Mouse (Mus musculus) limb, embryonic 14.5 days (tissue): ENCODE measurements around the gene Wdr74. TPM values are rescaled to one million over a fixed set of nuclear protein-coding genes. Genes with fewer than 3 reads are reported as not detected.

Experiments used
- ATAC-seq: fragments of 200-750 bp; cut with Nextera tagmentation; 2 replicates; pipeline ENCODE4 v1.8.0; 2017; ENCODE audit warnings: low read depth, moderate number of reproducible peaks, moderate TSS enrichment; ENCODE audit not compliant: low FRiP score
- DNase-seq: peaks from one replicate; pipeline ENCODE4 v3.0.0-alpha.2; 2015; ENCODE audit warnings: low spot score
- H3K27ac ChIP-seq: fragments of 300-500 bp; sonication (generic); replicated peaks from 2 replicates; pipeline ENCODE4 v1.5.1; 2014; ENCODE audit warnings: low read depth, mild to moderate bottlenecking, low read length, moderate library complexity, mixed read lengths
- H3K27me3 ChIP-seq: fragments of 300-500 bp; sonication (generic); 2 replicates; pipeline ENCODE4 v1.6.1; 2014; ENCODE audit warnings: low read length, mixed read lengths; ENCODE audit not compliant: control insufficient read depth, insufficient read depth
- H3K36me3 ChIP-seq: fragments of 300-500 bp; sonication (generic); 2 replicates; pipeline ENCODE4 v1.6.1; 2014; ENCODE audit warnings: mild to moderate bottlenecking, low read length, moderate library complexity, mixed read lengths; ENCODE audit not compliant: control insufficient read depth, insufficient read depth
- H3K4me1 ChIP-seq: fragments of 300-500 bp; sonication (generic); 2 replicates; pipeline ENCODE4 v1.6.1; 2014; ENCODE audit warnings: antibody characterized with exemption, low read length, mixed read lengths; ENCODE audit not compliant: control insufficient read depth, insufficient read depth
- H3K4me2 ChIP-seq: fragments of 300-500 bp; sonication (generic); replicated peaks from 2 replicates; pipeline ENCODE4 v1.6.1; 2014; ENCODE audit warnings: low read depth, mild to moderate bottlenecking, low read length, moderate library complexity; ENCODE audit not compliant: severe bottlenecking
- H3K4me3 ChIP-seq: fragments of 300-500 bp; sonication (generic); replicated peaks from 2 replicates; pipeline ENCODE4 v1.5.1; 2014; ENCODE audit warnings: low read length
- H3K9ac ChIP-seq: fragments of 300-500 bp; sonication (generic); 2 replicates; pipeline ENCODE4 v1.6.1; 2014; ENCODE audit warnings: mild to moderate bottlenecking, low read depth, low read length, moderate library complexity; ENCODE audit not compliant: severe bottlenecking
- H3K9me3 ChIP-seq: fragments of 300-500 bp; sonication (generic); 2 replicates; pipeline ENCODE4 v1.6.1; 2016; ENCODE audit warnings: low read length; ENCODE audit not compliant: control insufficient read depth
- POLR2A ChIP-seq: fragments of 200-500 bp; IDR thresholded peaks from 2 replicates; pipeline ENCODE4 v1.8.0; 2012; ENCODE audit warnings: inconsistent platforms, mild to moderate bottlenecking, moderate library complexity, borderline replicate concordance; ENCODE audit not compliant: insufficient read depth, insufficient read length; ENCODE audit errors: extremely low read depth
- WGBS: fragments of 180-500 bp; shearing (Covaris S2); extraction: QIAGEN DNeasy Blood & Tissue Kit; methylation state at CpG from one replicate; pipeline ENCODE4 v1.1.7; 2014; 5-methylcytosine and 5-hydroxymethylcytosine counted together
- polyA plus RNA-seq, 2 experiments: library from polyadenylated mRNA; depleted of rRNA in 1 of 2; stranded (reverse) in 1 of 2; unstranded in 1 of 2; fragments of >200 nt; fragmentation: Nextera tagmentation in 1 of 2; extraction: Ambion mirVana in 1 of 2; gene quantifications; 2 replicates each; pipeline versions ENCODE4 v1.2.1 to v1.2.3; 2012 to 2014

The Wdr74 gene
- polyA plus RNA-seq, 2 experiments, result 66.6 to 87.2 TPM

- H3K4me2 ChIP-seq, result peak overlapping the region; percentile 57
- H3K4me1 ChIP-seq, result peaks cover 6% of the 10 kb centered on the region; the same call in 1 of the 2 replicates
- no peak overlapping the region for H3K9ac ChIP-seq
- no peak overlapping the region for H3K27ac ChIP-seq
- WGBS, result 80% methylated on average over 3 of the region's 3 CpGs
- H3K9me3 ChIP-seq, result no peaks in the 10 kb centered on the region
- no peaks in the 10 kb centered on the region for H3K27me3 ChIP-seq
- no peak for DNase-seq
- TF ChIP-seq POLR2A, result no peak
- peak overlapping the region; percentile 98; the same call in 1 of the 2 replicates for H3K4me3 ChIP-seq
- H3K36me3 ChIP-seq, result peaks cover 47% of the 10 kb centered on the region
- ATAC-seq, result no peak
Observed at GRCm38 (mm10) chr19:8755652-8756051, 20.0 kb downstream of the Wdr74 start.

- ATAC-seq, result peak; percentile 91
- Histone ChIP-seq H3K4me1 (peaks cover 6% of the 10 kb centered on the region; the same call in 1 of the 2 replicates), H3K36me3 (peaks cover 37% of the 10 kb centered on the region), H3K9ac (peak within 1 kb of the TSS; percentile 95), H3K27ac (peak within 1 kb of the TSS; percentile 70), H3K9me3 (no peaks in the 10 kb centered on the region), H3K27me3 (no peaks in the 10 kb centered on the region), H3K4me3 (peak within 1 kb of the TSS; percentile 98), H3K4me2 (peak within 1 kb of the TSS; percentile 57)
- 0 out of 2 replicates have a peak, but pooled peaks have one; percentile 39 for TF ChIP-seq POLR2A
- peak; percentile 92 for DNase-seq
- under 1% methylated on average over 55 of the region's 75 CpGs for whole genome bisulfite sequencing
Observed at GRCm38 (mm10) chr19:8756635-8757387, 21.2 kb downstream of the Wdr74 start, which contains the start of gene Nxf1. Gene Nxf1 (plus strand): TSS chr19:8757073.

GRCm38 (mm10) chr19:8757471-8757998 lies 21.9 kb downstream of the Wdr74 start:
- DNase-seq (no peak), ATAC-seq (no peak)
- no peak for TF ChIP-seq POLR2A
- peaks cover 36% of the 10 kb centered on the region for H3K36me3 ChIP-seq
- H3K4me1 ChIP-seq, result peaks cover 6% of the 10 kb centered on the region; the same call in 1 of the 2 replicates
- no peaks in the 10 kb centered on the region for H3K9me3 ChIP-seq
- no peaks in the 10 kb centered on the region for H3K27me3 ChIP-seq
- H3K9ac ChIP-seq, result peak overlapping the region; percentile 95
- H3K27ac ChIP-seq, result peak overlapping the region; percentile 70
- peak overlapping the region; percentile 57 for H3K4me2 ChIP-seq
- 4% methylated on average over 14 of the region's 14 CpGs for WGBS
- peak overlapping the region; percentile 98 for H3K4me3 ChIP-seq

GRCm38 (mm10) chr19:8758899-8759298 lies 23.3 kb downstream of the Wdr74 start:
- ATAC-seq, result no peak
- Histone ChIP-seq H3K9me3 (no peaks in the 10 kb centered on the region), H3K4me3 (0 out of 2 replicates have a peak overlapping the region, but pooled peaks have one; percentile 2), H3K4me1 (peaks cover 6% of the 10 kb centered on the region; the same call in 1 of the 2 replicates), H3K9ac (no peak overlapping the region), H3K27me3 (no peaks in the 10 kb centered on the region), H3K36me3 (peaks cover 40% of the 10 kb centered on the region), H3K4me2 (no peak overlapping the region), H3K27ac (no peak overlapping the region)
- no peak for DNase-seq
- WGBS, result 92% methylated on average over 2 of the region's 2 CpGs
- no peak for TF ChIP-seq POLR2A

- no peak for ATAC-seq
- H3K36me3 ChIP-seq, result peaks cover 41% of the 10 kb centered on the region
- 94% methylated on average over 2 of the region's 2 CpGs for WGBS
- no peak overlapping the region for H3K4me2 ChIP-seq
- 0 out of 2 replicates have a peak, but pooled peaks cover 6% of the 10 kb centered on the region for H3K9me3 ChIP-seq
- H3K4me1 ChIP-seq, result peaks cover 6% of the 10 kb centered on the region; the same call in 1 of the 2 replicates
- TF ChIP-seq POLR2A, result no peak
- H3K4me3 ChIP-seq, result no peak overlapping the region
- H3K27ac ChIP-seq, result no peak overlapping the region
- no peaks in the 10 kb centered on the region for H3K27me3 ChIP-seq
- no peak overlapping the region for H3K9ac ChIP-seq
- no peak for DNase-seq
Observed at GRCm38 (mm10) chr19:8760757-8761156, 25.1 kb downstream of the Wdr74 start.
